Mouse (Mus musculus) 3T3-L1 (cell line): ENCODE data around the gene Pear1.
"Not testable (repeated sequence)": the region's sequence is repeated elsewhere in the genome, so short reads cannot be mapped to it uniquely, and the experiment has no call there.

ENCODE experiments used
- DNase-seq: peaks from one replicate; pipeline ENCODE4 v3.0.0-alpha.2; 2015; ENCODE audit warnings: low read depth, low spot score

Pear1 gene

GRCm38 (mm10) chr3:87824206-87824605, at the start of gene Pear1:
Gene Pear1 (minus strand): TSS chr3:87824306.
- DNase-seq: not testable (repeated sequence)

- not testable (repeated sequence) for DNase-seq
Observed at GRCm38 (mm10) chr3:87864111-87864510, 40.0 kb upstream of the Pear1 start.

GRCm38 (mm10) chr3:87859813-87860212, 35.7 kb upstream of the Pear1 start:
- DNase-seq: peak; percentile 90

GRCm38 (mm10) chr3:87857666-87858065, 33.6 kb upstream of the Pear1 start:
- no peak for DNase-seq

- DNase-seq: no peak
Observed at GRCm38 (mm10) chr3:87855936-87856335, 31.8 kb upstream of the Pear1 start.

GRCm38 (mm10) chr3:87854795-87855568, 30.9 kb upstream of the Pear1 start:
- DNase-seq: no peak

- DNase-seq: no peak
Observed at GRCm38 (mm10) chr3:87849117-87849516, 25.0 kb upstream of the Pear1 start.

- DNase-seq: no peak
Observed at GRCm38 (mm10) chr3:87847680-87848079, 23.6 kb upstream of the Pear1 start.

GRCm38 (mm10) chr3:87846650-87847110, 22.6 kb upstream of the Pear1 start, which contains the start of gene Sh2d2a:
Gene Sh2d2a (plus strand): TSS chr3:87846755.
- DNase-seq: no peak

- DNase-seq: no peak
Observed at GRCm38 (mm10) chr3:87846186-87846585, 22.1 kb upstream of the Pear1 start.

GRCm38 (mm10) chr3:87844981-87845380, 20.9 kb upstream of the Pear1 start:
- DNase-seq: no peak

GRCm38 (mm10) chr3:87840858-87841257, 16.8 kb upstream of the Pear1 start:
- no peak for DNase-seq

GRCm38 (mm10) chr3:87838622-87839021, 14.5 kb upstream of the Pear1 start:
- peak; percentile 85 for DNase-seq

GRCm38 (mm10) chr3:87833482-87833881, 9.4 kb upstream of the Pear1 start:
- no peak for DNase-seq

- no peak for DNase-seq
Observed at GRCm38 (mm10) chr3:87832109-87832859, 8.2 kb upstream of the Pear1 start.

GRCm38 (mm10) chr3:87829025-87829424, 4.9 kb upstream of the Pear1 start:
- no peak for DNase-seq

- DNase-seq: no peak
Observed at GRCm38 (mm10) chr3:87828435-87828834, 4.3 kb upstream of the Pear1 start.

- no peak for DNase-seq
Observed at GRCm38 (mm10) chr3:87818226-87818625, 5.9 kb downstream of the Pear1 start.

- DNase-seq: peak; percentile 90
Observed at GRCm38 (mm10) chr3:87816646-87817093, 7.4 kb downstream of the Pear1 start.

GRCm38 (mm10) chr3:87816166-87816565, 7.9 kb downstream of the Pear1 start:
- no peak for DNase-seq

- no peak for DNase-seq
Observed at GRCm38 (mm10) chr3:87812873-87813272, 11.2 kb downstream of the Pear1 start.

GRCm38 (mm10) chr3:87812413-87812812, 11.7 kb downstream of the Pear1 start:
- DNase-seq: no peak

GRCm38 (mm10) chr3:87811297-87811696, 12.8 kb downstream of the Pear1 start:
- DNase-seq: no peak
